ENCODE assay signal across 8 mouse cellular contexts in the genomic region with DNA sequence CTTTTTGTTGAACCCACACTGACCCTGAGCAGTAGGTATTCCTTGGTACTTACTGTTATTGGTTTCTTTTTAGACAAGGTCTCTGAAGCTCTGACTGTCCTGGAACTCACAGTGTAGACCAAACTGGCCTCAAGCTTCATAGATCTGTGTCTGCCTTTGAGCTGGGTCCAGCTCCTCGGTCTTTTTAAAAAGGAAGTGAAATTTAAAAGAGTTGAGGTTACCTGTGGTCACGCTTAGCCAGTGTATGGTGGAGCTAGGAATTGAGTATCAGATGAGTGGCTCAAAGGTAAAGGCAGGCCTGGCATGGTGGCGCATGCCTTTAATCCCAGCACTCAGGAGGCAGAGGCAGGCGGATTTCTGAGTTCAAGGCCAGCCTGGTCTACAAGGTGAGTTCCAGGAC. TPM values are rescaled to one million over a fixed set of nuclear protein-coding genes. Genes with fewer than 3 reads are reported as not detected.
DNase-seq lines count a peak whose midpoint lies in the region; ATAC-seq and TF ChIP-seq lines count a peak whose summit lies in the region.

No protein-coding gene starts in this region.

- peak overlapping the region; percentile 40 to 46 for H3K4me3 ChIP-seq in heart, embryonic 14.5 days (ENCODE audit: control insufficient read depth in 1 of 2, insufficient read depth in 1 of 2, low read depth in 1 of 2, low read length in 2 of 2)
- H3K4me3 ChIP-seq in MEL (ENCODE audit: control insufficient read depth in 1 of 2, insufficient read depth in 1 of 2, low read depth in 2 of 2, low read length in 2 of 2): peak overlapping the region; percentile 48 to 71
- peak overlapping the region; percentile 53 for H3K4me3 ChIP-seq in hindbrain, embryonic 13.5 days
- H3K4me3 ChIP-seq in midbrain, embryonic 14.5 days (replicated peaks; ENCODE audit: low read depth, low read length): peak overlapping the region; percentile 47

- H3K9ac ChIP-seq in heart, embryonic 14.5 days (ENCODE audit: low read length): peak overlapping the region; percentile 35
- H3K9ac ChIP-seq in MEL (ENCODE audit: control insufficient read depth, low read depth, low read length, poor library complexity, severe bottlenecking): peak overlapping the region; percentile 26
- peak overlapping the region; percentile 58 for H3K9ac ChIP-seq in hindbrain, embryonic 13.5 days
- no peak overlapping the region for H3K9ac ChIP-seq in midbrain, embryonic 14.5 days (replicated peaks; ENCODE audit: low read length)

- no peaks in the 10 kb centered on the region for H3K9me3 ChIP-seq in heart, embryonic 14.5 days (ENCODE audit: control insufficient read depth, low read length)
- H3K9me3 ChIP-seq in MEL (replicated peaks; ENCODE audit: insufficient read depth, low read length): no peaks in the 10 kb centered on the region
- H3K9me3 ChIP-seq in hindbrain, embryonic 13.5 days: no peaks in the 10 kb centered on the region
- no peaks in the 10 kb centered on the region for H3K9me3 ChIP-seq in midbrain, embryonic 14.5 days (ENCODE audit: control insufficient read depth, low read length)

- TF ChIP-seq EP300 in MEL (IDR thresholded peaks at IDR 0.05; ENCODE audit: low read depth in 1 of 2, low read length in 2 of 2): no peak

- ATAC-seq in heart, embryonic 14.5 days (ENCODE audit: insufficient number of reproducible peaks, insufficient read depth, low FRiP score, low read depth): no peak
- 0 out of 2 replicates have a peak, but pooled peaks have one; percentile 3 for ATAC-seq in hindbrain, embryonic 13.5 days (ENCODE audit: low FRiP score)
- no peak for ATAC-seq in midbrain, embryonic 14.5 days (ENCODE audit: low FRiP score, low TSS enrichment)
- ATAC-seq in CD4-positive, CD25-positive, alpha-beta regulatory T cell, adult 4 months: no peak

- H3K4me1 ChIP-seq in heart, embryonic 14.5 days (ENCODE audit: control insufficient read depth in 2 of 2, insufficient read depth in 2 of 2, low read length in 2 of 2): peaks cover 2 to 5% of the 10 kb centered on the region in 2 experiments; a peak in 1 of 4 replicates
- H3K4me1 ChIP-seq in MEL (ENCODE audit: control insufficient read depth in 1 of 2, insufficient read depth in 2 of 2, low read length in 2 of 2): 0 out of 4 replicates have a peak, but pooled peaks cover 0 to 3% of the 10 kb centered on the region in 2 experiments
- H3K4me1 ChIP-seq in hindbrain, embryonic 13.5 days (replicated peaks): peaks cover 28% of the 10 kb centered on the region
- peaks cover 18% of the 10 kb centered on the region for H3K4me1 ChIP-seq in midbrain, embryonic 14.5 days (ENCODE audit: control insufficient read depth, insufficient read depth, low read length)

- H3K79me2 ChIP-seq in MEL (ENCODE audit: control insufficient read depth, insufficient read depth, low read length, poor library complexity): no peaks in the 10 kb centered on the region

- TF ChIP-seq CTCF in MEL (IDR thresholded peaks at IDR 0.05 in 2 of 3, conservative IDR thresholded peaks at IDR 0.05 in 1 of 3; ENCODE audit: control insufficient read depth in 1 of 3, insufficient read depth in 1 of 3, low read depth in 2 of 3, low read length in 3 of 3, poor library complexity in 1 of 3, severe bottlenecking in 1 of 3): no peak

- H3K27ac ChIP-seq in heart, embryonic 14.5 days (replicated peaks in 1 of 2; ENCODE audit: control insufficient read depth in 1 of 2, insufficient read depth in 1 of 2, low read depth in 2 of 2, low read length in 2 of 2): no peak overlapping the region
- no peak overlapping the region for H3K27ac ChIP-seq in MEL (ENCODE audit: control insufficient read depth, low read depth, low read length)
- peak overlapping the region; percentile 69; the same call in 1 of the 2 replicates for H3K27ac ChIP-seq in hindbrain, embryonic 13.5 days
- peak overlapping the region; percentile 71; the same call in 1 of the 2 replicates for H3K27ac ChIP-seq in midbrain, embryonic 14.5 days (replicated peaks; ENCODE audit: low read depth, low read length)

- 71% methylated on average over 4 of the region's 4 CpGs for WGBS in heart, embryonic 14.5 days
- 78% methylated on average over 4 of the region's 4 CpGs for WGBS in hindbrain, embryonic 13.5 days
- 73% methylated on average over 4 of the region's 4 CpGs for WGBS in midbrain, embryonic 14.5 days

- peaks cover 21% of the 10 kb centered on the region for H3K27me3 ChIP-seq in heart, embryonic 14.5 days (ENCODE audit: control insufficient read depth, insufficient read depth, low read length)
- no peaks in the 10 kb centered on the region; a peak in 2 of 4 replicates for H3K27me3 ChIP-seq in MEL (ENCODE audit: control insufficient read depth in 1 of 2, insufficient read depth in 2 of 2, low read length in 2 of 2)
- H3K27me3 ChIP-seq in hindbrain, embryonic 13.5 days: 0 out of 2 replicates have a peak, but pooled peaks cover 5% of the 10 kb centered on the region
- no peaks in the 10 kb centered on the region for H3K27me3 ChIP-seq in midbrain, embryonic 14.5 days (ENCODE audit: control insufficient read depth, insufficient read depth, low read length)

- no peak for TF ChIP-seq RAD21 in MEL (IDR thresholded peaks at IDR 0.05; ENCODE audit: low read depth, low read length)

- peak overlapping the region; percentile 71 for H3K4me2 ChIP-seq in heart, embryonic 14.5 days (ENCODE audit: low read length)
- H3K4me2 ChIP-seq in hindbrain, embryonic 13.5 days: peak overlapping the region; percentile 77
- peak overlapping the region; percentile 86 for H3K4me2 ChIP-seq in midbrain, embryonic 14.5 days (ENCODE audit: low read length)

- DNase-seq in heart, postnatal 10 days: no peak
- no peak for DNase-seq in MEL (ENCODE audit: low read depth, low spot score)
- DNase-seq in midbrain, embryonic 14.5 days: no peak
- DNase-seq in frontal cortex, adult 2 months (ENCODE audit: extremely low spot score in 1 of 2, low spot score in 1 of 2): no peak
- DNase-seq in left cerebral cortex, postnatal 36 days (ENCODE audit: low spot score in 2 of 2): no peak

- H3K36me3 ChIP-seq in heart, embryonic 14.5 days (ENCODE audit: control insufficient read depth, insufficient read depth, low read length): no peaks in the 10 kb centered on the region
- H3K36me3 ChIP-seq in MEL (ENCODE audit: control insufficient read depth in 1 of 2, insufficient read depth in 2 of 2, low read length in 2 of 2): no peaks in the 10 kb centered on the region
- H3K36me3 ChIP-seq in hindbrain, embryonic 13.5 days: no peaks in the 10 kb centered on the region
- H3K36me3 ChIP-seq in midbrain, embryonic 14.5 days (ENCODE audit: control insufficient read depth, insufficient read depth, low read length): no peaks in the 10 kb centered on the region

- intact Hi-C loops in heart, postnatal 10 days (cut with DNase I): no loop called here
- intact Hi-C loops in left cerebral cortex, postnatal 36 days (cut with DNase I): loop anchor here (5.0 kb wide), 2 partner anchors 111 to 161 kb away; no protein-coding TSS in a partner anchor

- no peak for TF ChIP-seq POLR2A in MEL (IDR thresholded peaks at IDR 0.05; ENCODE audit: control insufficient read depth in 1 of 2, insufficient read depth in 1 of 2, low read depth in 1 of 2, low read length in 2 of 2, poor library complexity in 1 of 2)

TF ChIP-seq in MEL, 35 proteins besides CTCF, POLR2A, EP300 and RAD21:
- no peak for TF ChIP-seq MYC (IDR thresholded peaks at IDR 0.05; ENCODE audit: low read depth, low read length)
- TF ChIP-seq UBTF (IDR thresholded peaks at IDR 0.05; ENCODE audit: borderline replicate concordance, insufficient read depth, low read depth, low read length): no peak
- TF ChIP-seq GATA1 (IDR thresholded peaks at IDR 0.05; ENCODE audit: low read depth, low read length): no peak
- TF ChIP-seq ELF1 (IDR thresholded peaks at IDR 0.05; ENCODE audit: low read depth, low read length): no peak
- no peak for TF ChIP-seq ZKSCAN1 (IDR thresholded peaks at IDR 0.05; ENCODE audit: low read depth, low read length)
- TF ChIP-seq MXI1 (IDR thresholded peaks at IDR 0.05; ENCODE audit: low read depth, low read length): no peak
- TF ChIP-seq TBP (IDR thresholded peaks at IDR 0.05; ENCODE audit: low read depth, low read length): peak; percentile 86
- no peak for TF ChIP-seq MAX (IDR thresholded peaks at IDR 0.05; ENCODE audit: low read length)
- no peak for TF ChIP-seq POLR2AphosphoS5 (IDR thresholded peaks at IDR 0.05; ENCODE audit: borderline replicate concordance, low read depth, low read length)
- 0 out of 2 replicates have a peak, but pooled peaks have one; percentile 21 for TF ChIP-seq NELFE (IDR thresholded peaks at IDR 0.05; ENCODE audit: low read depth, low read length)
- TF ChIP-seq RCOR1 (IDR thresholded peaks at IDR 0.05; ENCODE audit: low read depth, low read length): no peak
- TF ChIP-seq JUND (IDR thresholded peaks at IDR 0.05; ENCODE audit: low read depth, low read length): no peak

RNA-seq across cellular contexts. Expression of a gene that starts 0.9 kb away (rescaled TPM):
- polyA plus RNA-seq in heart, embryonic 14.5 days (2014; fragmentation: Nextera tagmentation; extraction: Ambion mirVana): 0.43 and 1.0 TPM in 2 replicates
- 10 to 100 TPM; 19.7 to 30.1 TPM for total RNA-seq in heart, postnatal 10 days (2021)
- 100 and 147 TPM in 2 replicates for total RNA-seq in MEL (2012; rRNA removed)
- 100 to 1,000 TPM in 1 of 2 experiments, not detected in 1; 183 TPM for polyA plus RNA-seq in MEL (2012; ENCODE audit: insufficient read depth in 1 of 2, insufficient read length in 2 of 2, low read depth in 1 of 2, low replicate concordance in 2 of 2, missing spikeins in 1 of 2)
- polyA plus RNA-seq in hindbrain, embryonic 13.5 days (2015; fragmentation: Nextera tagmentation; extraction: Ambion mirVana): 4.2 and 4.4 TPM in 2 replicates
- 5.9 and 6.8 TPM in 2 replicates for polyA plus RNA-seq in midbrain, embryonic 14.5 days (2014; fragmentation: Nextera tagmentation; extraction: Ambion mirVana)
- polyA plus RNA-seq in frontal cortex, adult 2 months (2012; rRNA removed): 111 and 161 TPM in 2 replicates
- 1 to 10 TPM in 1 of 2 experiments, not detected in 1; 3.2 TPM for polyA plus RNA-seq in CD4-positive, CD25-positive, alpha-beta regulatory T cell, adult 4 months (2017; shearing (Covaris generic))
- total RNA-seq in left cerebral cortex, postnatal 36 days (2021): 100 to 1,000 TPM; 141 to 168 TPM

Comparison
In these comparisons a context has a peak if more than half of its experiments do, and no peak if none do; other contexts are left out.
1. H3K27ac ChIP-seq: peak in hindbrain, embryonic 13.5 days (single experiment) and midbrain, embryonic 14.5 days (single experiment); none in heart, embryonic 14.5 days (0 of 2) and MEL (single experiment).
2. Peak in every context shown above with its lines, with median percentiles within 50 percentile points of each other: H3K4me2 ChIP-seq and H3K4me3 ChIP-seq.